In the genomic region with DNA sequence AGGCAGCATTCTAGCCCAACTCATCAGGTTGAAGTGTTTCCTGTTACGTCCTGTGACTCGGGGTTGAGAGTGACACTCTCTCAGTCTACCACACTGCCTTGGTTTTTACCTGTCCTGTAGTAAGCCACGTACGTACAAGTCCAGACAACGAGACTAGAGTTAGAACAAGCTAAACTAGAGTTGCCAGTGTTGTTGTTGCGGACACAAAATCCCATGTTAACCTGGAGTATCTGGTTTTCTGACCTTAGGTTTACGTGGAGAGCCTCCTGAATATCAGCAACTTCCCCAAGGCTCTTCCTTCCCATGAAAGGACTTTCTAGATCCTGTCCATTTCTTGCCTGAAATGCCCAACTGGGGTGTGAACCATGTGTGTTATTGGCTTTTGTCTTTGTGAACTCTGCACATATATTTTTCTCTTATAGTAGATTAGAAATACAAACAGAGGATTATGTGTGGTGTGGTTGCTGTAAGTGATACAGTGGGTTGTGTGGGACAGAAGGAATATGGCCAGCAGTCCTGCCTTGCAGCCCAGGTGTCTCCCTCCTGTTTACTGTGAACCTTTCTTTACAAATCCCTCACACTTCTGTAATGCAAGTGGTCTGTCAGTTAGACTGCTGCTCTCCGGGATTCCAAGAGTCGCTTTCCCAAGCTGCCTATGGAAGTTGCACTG, we compare ENCODE assay signal across 18 mouse cellular contexts. TPM values are rescaled to one million over a fixed set of nuclear protein-coding genes. Genes with fewer than 3 reads are reported as not detected.
A peak's percentile ranks its signal among the peaks of the same experiment; 100 is the strongest.
DNase-seq lines count a peak whose midpoint lies in the region; ATAC-seq lines count a peak whose summit lies in the region.
"Had no signal": no experiment of that assay in that cellular context is flagged by ENCODE, and none has a peak within 500 bp of the region (broad histone marks: within the 10 kb centered on the region; RNA-seq: fewer than 3 reads in every experiment).

No protein-coding gene starts in this region.

- no peak overlapping the region for H3K27ac ChIP-seq in intestine, embryonic 14.5 days (ENCODE audit: low read depth)
- H3K27ac ChIP-seq in intestine, embryonic 15.5 days: no peak overlapping the region
- no peak overlapping the region for H3K27ac ChIP-seq in neural tube, embryonic 15.5 days (replicated peaks)
- peak overlapping the region; percentile 63 for H3K27ac ChIP-seq in stomach, embryonic 16.5 days (ENCODE audit: low read length)
- no peak overlapping the region for H3K27ac ChIP-seq in liver, embryonic 11.5 days (ENCODE audit: low read depth, low read length)
- H3K27ac ChIP-seq: embryonic facial prominence, embryonic 12.5 days; forebrain, embryonic 12.5 days; heart, embryonic 13.5 days had no signal

- no peak overlapping the region for H3K4me2 ChIP-seq in intestine, embryonic 14.5 days (ENCODE audit: low read length)
- H3K4me2 ChIP-seq in intestine, embryonic 15.5 days (replicated peaks): no peak overlapping the region
- H3K4me2 ChIP-seq in neural tube, embryonic 15.5 days: no peak overlapping the region
- 0 out of 2 replicates have a peak overlapping the region, but pooled peaks have one; percentile 8 for H3K4me2 ChIP-seq in stomach, embryonic 16.5 days (ENCODE audit: low read depth, low read length)
- H3K4me2 ChIP-seq in liver, embryonic 11.5 days: no peak overlapping the region
- H3K4me2 ChIP-seq: embryonic facial prominence, embryonic 12.5 days; forebrain, embryonic 12.5 days; heart, embryonic 13.5 days had no signal

- H3K4me1 ChIP-seq in intestine, embryonic 14.5 days (replicated peaks; ENCODE audit: control insufficient read depth, insufficient read depth, low read length): peaks cover 41% of the 10 kb centered on the region
- H3K4me1 ChIP-seq in intestine, embryonic 15.5 days (replicated peaks): peaks cover 33% of the 10 kb centered on the region
- peaks cover 24% of the 10 kb centered on the region for H3K4me1 ChIP-seq in neural tube, embryonic 15.5 days
- peaks cover 56% of the 10 kb centered on the region for H3K4me1 ChIP-seq in stomach, embryonic 16.5 days (ENCODE audit: control insufficient read depth, insufficient read depth, low read length)
- peaks cover 3% of the 10 kb centered on the region for H3K4me1 ChIP-seq in liver, embryonic 11.5 days (replicated peaks; ENCODE audit: control insufficient read depth, insufficient read depth, low read length)

- no peak for DNase-seq in intestine, embryonic 14.5 days (ENCODE audit: low spot score)
- DNase-seq in neural tube, embryonic 10.5 days (ENCODE audit: extremely low spot score, low spot score): peak; percentile 9
- no peak for DNase-seq in thymus, postnatal 14 days
- no peak for DNase-seq in liver, embryonic 11.5 days (ENCODE audit: low spot score)
- DNase-seq: adrenal gland, postnatal 10 days; cerebellum, adult 11 months; cerebellum, adult 9-10 months; cerebellum, postnatal 25 days; gastrocnemius, postnatal 25 days; heart, adult 11 months; heart, postnatal 36 days had no signal

- no peaks in the 10 kb centered on the region for H3K9me3 ChIP-seq in intestine, embryonic 14.5 days (ENCODE audit: control insufficient read depth, low read length)
- no peaks in the 10 kb centered on the region for H3K9me3 ChIP-seq in intestine, embryonic 15.5 days
- no peaks in the 10 kb centered on the region for H3K9me3 ChIP-seq in neural tube, embryonic 15.5 days (replicated peaks)
- H3K9me3 ChIP-seq in stomach, embryonic 16.5 days (replicated peaks; ENCODE audit: control insufficient read depth, low read length): no peaks in the 10 kb centered on the region
- no peaks in the 10 kb centered on the region for H3K9me3 ChIP-seq in liver, embryonic 11.5 days (ENCODE audit: control insufficient read depth, low read length)
- H3K9me3 ChIP-seq: embryonic facial prominence, embryonic 12.5 days; forebrain, embryonic 12.5 days; heart, embryonic 13.5 days had no signal

- no peak overlapping the region for H3K9ac ChIP-seq in intestine, embryonic 14.5 days (ENCODE audit: low read length)
- no peak overlapping the region for H3K9ac ChIP-seq in intestine, embryonic 15.5 days
- H3K9ac ChIP-seq in neural tube, embryonic 15.5 days (replicated peaks): no peak overlapping the region
- H3K9ac ChIP-seq in stomach, embryonic 16.5 days (ENCODE audit: low read length): no peak overlapping the region
- no peak overlapping the region for H3K9ac ChIP-seq in liver, embryonic 11.5 days (ENCODE audit: low read depth, low read length)
- H3K9ac ChIP-seq: embryonic facial prominence, embryonic 12.5 days; forebrain, embryonic 12.5 days; heart, embryonic 13.5 days had no signal

- ATAC-seq in intestine, embryonic 14.5 days (replicated peaks; ENCODE audit: low FRiP score, low TSS enrichment, low read depth): peak; percentile 16; the same call in 1 of the 2 replicates
- no peak for ATAC-seq in intestine, embryonic 15.5 days
- no peak for ATAC-seq in neural tube, embryonic 15.5 days (ENCODE audit: low FRiP score)
- peak; percentile 42; the same call in 1 of the 2 replicates for ATAC-seq in stomach, embryonic 16.5 days (ENCODE audit: insufficient read depth, low FRiP score)
- ATAC-seq in liver, embryonic 11.5 days (replicated peaks; ENCODE audit: low FRiP score): no peak
- ATAC-seq: forebrain, embryonic 16.5 days had no signal

- WGBS in intestine, embryonic 14.5 days: 80% methylated on average over 9 of the region's 9 CpGs
- 76% methylated on average over 9 of the region's 9 CpGs for WGBS in intestine, embryonic 15.5 days
- 91% methylated on average over 9 of the region's 9 CpGs for WGBS in neural tube, embryonic 15.5 days
- WGBS in stomach, embryonic 16.5 days: 68% methylated on average over 9 of the region's 9 CpGs
- WGBS in liver, embryonic 11.5 days: 80% methylated on average over 9 of the region's 9 CpGs

- H3K4me3 ChIP-seq in intestine, embryonic 14.5 days (ENCODE audit: low read depth, low read length): no peak overlapping the region
- no peak overlapping the region for H3K4me3 ChIP-seq in intestine, embryonic 15.5 days (replicated peaks)
- no peak overlapping the region for H3K4me3 ChIP-seq in neural tube, embryonic 15.5 days (replicated peaks)
- no peak overlapping the region for H3K4me3 ChIP-seq in stomach, embryonic 16.5 days (replicated peaks; ENCODE audit: low read length)
- no peak overlapping the region for H3K4me3 ChIP-seq in liver, embryonic 11.5 days (ENCODE audit: low read depth, low read length)
- H3K4me3 ChIP-seq: embryonic facial prominence, embryonic 12.5 days; forebrain, embryonic 12.5 days; heart, embryonic 13.5 days had no signal

- H3K27me3 ChIP-seq in intestine, embryonic 14.5 days (replicated peaks; ENCODE audit: control insufficient read depth, insufficient read depth, low read length): no peaks in the 10 kb centered on the region
- H3K27me3 ChIP-seq in intestine, embryonic 15.5 days (replicated peaks): no peaks in the 10 kb centered on the region
- no peaks in the 10 kb centered on the region for H3K27me3 ChIP-seq in neural tube, embryonic 15.5 days (replicated peaks)
- H3K27me3 ChIP-seq in stomach, embryonic 16.5 days (ENCODE audit: control insufficient read depth, insufficient read depth, low read length): no peaks in the 10 kb centered on the region
- no peaks in the 10 kb centered on the region for H3K27me3 ChIP-seq in liver, embryonic 11.5 days (replicated peaks; ENCODE audit: control insufficient read depth, insufficient read depth, low read length)
- H3K27me3 ChIP-seq: embryonic facial prominence, embryonic 12.5 days; forebrain, embryonic 12.5 days; heart, embryonic 13.5 days had no signal

- no peaks in the 10 kb centered on the region for H3K36me3 ChIP-seq in intestine, embryonic 14.5 days (ENCODE audit: control insufficient read depth, insufficient read depth, low read length)
- H3K36me3 ChIP-seq in intestine, embryonic 15.5 days: no peaks in the 10 kb centered on the region
- H3K36me3 ChIP-seq in neural tube, embryonic 15.5 days: no peaks in the 10 kb centered on the region
- H3K36me3 ChIP-seq in stomach, embryonic 16.5 days (ENCODE audit: control insufficient read depth, insufficient read depth, low read length): no peaks in the 10 kb centered on the region
- no peaks in the 10 kb centered on the region for H3K36me3 ChIP-seq in liver, embryonic 11.5 days (ENCODE audit: control insufficient read depth, insufficient read depth, low read length)
- H3K36me3 ChIP-seq: embryonic facial prominence, embryonic 12.5 days; forebrain, embryonic 12.5 days; heart, embryonic 13.5 days had no signal

RNA-seq across cellular contexts. Expression of a gene that starts 17.2 kb away (rescaled TPM):
- polyA plus RNA-seq in intestine, embryonic 14.5 days (2014; fragmentation: Nextera tagmentation; extraction: Ambion mirVana): 32.4 and 34.3 TPM in 2 replicates
- 18.2 and 21.6 TPM in 2 replicates for polyA plus RNA-seq in intestine, embryonic 15.5 days (2015; fragmentation: Nextera tagmentation; extraction: Ambion mirVana)
- 18.6 and 18.9 TPM in 2 replicates for polyA plus RNA-seq in neural tube, embryonic 15.5 days (2015; fragmentation: Nextera tagmentation; extraction: Ambion mirVana)
- polyA plus RNA-seq in stomach, embryonic 16.5 days (2015; fragmentation: Nextera tagmentation; extraction: Ambion mirVana): 26.0 and 33.4 TPM in 2 replicates
- 8.2 and 8.8 TPM in 2 replicates for polyA plus RNA-seq in liver, embryonic 11.5 days (2014; fragmentation: Nextera tagmentation; extraction: Ambion mirVana)

Comparison
In these comparisons a context has a peak if more than half of its experiments do, and no peak if none do; other contexts are left out.
1. ATAC-seq: peak in intestine, embryonic 14.5 days (single experiment) and stomach, embryonic 16.5 days (single experiment); none in intestine, embryonic 15.5 days (single experiment), neural tube, embryonic 15.5 days (single experiment) and liver, embryonic 11.5 days (single experiment).